Mouse (Mus musculus) bone marrow, adult 2 months (tissue): ENCODE results near the gene Rabep2.

Experiments
- CTCF ChIP-seq: fragments of 200-500 bp; IDR thresholded peaks from 2 replicates; pipeline ENCODE4 v1.5.1; 2011; ENCODE audit warnings: low read length, control low read depth; ENCODE audit not compliant: control insufficient read depth, insufficient read depth
- POLR2A ChIP-seq: fragments of 200-500 bp; IDR thresholded peaks from 2 replicates; pipeline ENCODE4 v1.6.1; 2011; ENCODE audit warnings: low read depth, mild to moderate bottlenecking, control low read depth, low read length, borderline replicate concordance; ENCODE audit not compliant: control insufficient read depth

DNA sequence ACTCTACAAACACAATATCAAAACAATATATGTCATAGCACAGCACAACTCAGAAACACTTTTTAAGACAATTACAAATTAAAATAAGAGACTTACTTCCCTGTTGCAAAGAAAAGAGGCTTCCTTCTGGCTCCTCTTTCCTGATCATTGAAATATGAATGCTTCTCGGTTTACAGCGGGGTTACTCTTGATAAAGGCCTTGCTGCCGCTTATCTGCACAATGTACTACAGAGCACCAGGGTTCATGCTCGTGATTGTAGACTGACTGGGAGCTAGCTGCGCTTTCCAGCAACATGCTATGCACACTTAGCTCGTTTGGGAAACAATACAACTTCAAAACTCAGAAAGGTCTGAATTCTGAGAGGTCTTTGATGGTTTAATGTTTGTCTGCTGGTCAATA lies 31.3 kb upstream of the Rabep2 start:
- no peak for TF ChIP-seq POLR2A
- no peak for TF ChIP-seq CTCF
